Mouse (Mus musculus) retina, adult 2 months (tissue): ENCODE measurements around the gene Tns3.

ENCODE experiments used
- DNase-seq: peaks from one replicate; pipeline ENCODE4 v3.0.0-alpha.2; 2012; ENCODE audit warnings: low read depth, low spot score

The Tns3 gene

GRCm38 (mm10) chr11:8479313-8479712 is 185.0 kb downstream of the Tns3 start:
- no peak for DNase-seq

GRCm38 (mm10) chr11:8473616-8474015 is 190.7 kb downstream of the Tns3 start:
- no peak for DNase-seq

GRCm38 (mm10) chr11:8472439-8472838 is 191.9 kb downstream of the Tns3 start:
- no peak for DNase-seq

- no peak for DNase-seq
These were observed 192.8 kb downstream of the Tns3 start for GRCm38 (mm10) chr11:8471535-8471934.

- no peak for DNase-seq
These were observed 194.8 kb downstream of the Tns3 start for GRCm38 (mm10) chr11:8469537-8469936.

- no peak for DNase-seq
These were observed 195.9 kb downstream of the Tns3 start for GRCm38 (mm10) chr11:8468161-8469091.

DNA sequence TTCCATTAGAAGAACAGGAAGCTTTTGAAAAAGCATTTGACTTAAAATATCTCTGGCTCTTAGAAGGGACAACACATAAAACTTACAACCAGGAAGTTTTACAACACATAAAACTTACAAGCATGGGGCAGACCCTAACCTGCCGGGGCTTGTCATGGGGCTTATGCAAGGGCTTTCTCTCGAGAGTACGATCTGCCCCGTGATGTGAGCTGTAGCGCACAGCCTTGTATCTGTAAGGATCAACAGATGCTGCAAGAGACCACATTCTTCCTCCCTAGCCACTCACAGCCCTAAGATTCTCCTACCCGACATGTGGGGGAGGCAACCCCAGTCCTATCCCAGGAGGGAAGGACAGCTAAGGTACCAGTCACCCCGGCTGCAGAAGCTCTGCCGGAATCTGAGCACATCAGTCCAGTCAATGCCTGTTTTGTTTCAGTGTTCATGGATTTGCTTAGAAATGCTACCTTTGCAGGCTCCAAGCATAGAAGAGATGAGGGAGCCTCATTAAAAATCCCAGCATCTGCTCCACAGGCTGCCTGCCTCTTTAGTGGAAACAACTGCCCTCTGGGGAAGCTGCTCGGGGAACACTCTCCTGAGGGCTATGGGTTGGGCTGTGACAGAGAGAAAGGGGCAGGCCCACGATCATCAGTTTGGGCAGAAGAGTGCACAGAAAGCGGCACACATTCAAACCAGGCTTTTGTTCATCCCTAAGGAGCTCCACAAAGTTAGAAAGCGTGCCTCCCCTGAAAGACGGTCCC is 196.8 kb downstream of the Tns3 start:
- DNase-seq = no peak

DNA sequence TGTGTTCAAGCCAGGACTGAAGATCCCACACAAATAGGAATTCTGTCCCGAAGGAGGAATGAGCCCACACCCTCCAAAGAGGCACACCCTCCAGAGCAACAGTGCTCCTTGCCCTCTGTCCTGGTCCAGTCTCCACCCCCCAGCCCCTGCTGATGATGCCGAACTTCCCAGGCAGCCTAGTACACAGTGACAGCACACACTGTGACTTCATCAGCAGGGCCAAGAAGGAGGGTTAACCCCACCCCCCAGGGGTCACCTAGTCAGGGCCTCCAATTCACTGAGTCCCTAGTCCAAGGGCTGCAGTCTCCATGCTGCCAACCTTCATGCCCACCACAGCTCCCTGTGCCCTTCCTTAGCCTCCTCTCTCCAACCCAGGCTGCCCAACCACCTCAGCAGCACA is 200.5 kb downstream of the Tns3 start:
- no peak for DNase-seq

DNA sequence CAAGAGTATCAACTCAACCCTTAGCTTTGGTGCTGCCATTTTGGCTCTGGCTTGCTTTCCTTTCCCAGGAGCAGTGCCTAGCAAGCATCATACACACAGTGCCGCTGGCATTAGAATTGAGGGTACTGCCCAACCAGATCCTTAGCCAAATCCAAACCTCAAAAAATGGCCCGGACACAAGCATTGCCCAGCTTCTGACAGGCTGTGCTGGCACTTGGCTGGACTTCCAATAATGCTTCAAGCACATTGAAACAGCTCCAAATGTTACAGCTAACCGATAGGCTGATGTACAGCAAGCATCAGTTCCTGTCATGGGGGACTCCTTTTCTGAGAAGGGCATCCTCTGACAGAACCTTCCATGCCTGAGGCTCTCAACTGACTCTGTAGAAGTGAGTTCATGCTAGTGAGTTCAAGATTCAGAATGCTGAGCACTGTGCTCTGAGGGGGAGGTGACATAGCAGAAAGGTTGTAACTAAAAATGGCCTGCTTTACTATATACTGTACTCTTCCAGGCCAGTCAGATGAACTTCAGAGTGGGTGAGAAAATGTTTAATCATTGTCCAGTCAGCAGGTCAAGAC is 201.4 kb downstream of the Tns3 start:
- no peak for DNase-seq

DNA sequence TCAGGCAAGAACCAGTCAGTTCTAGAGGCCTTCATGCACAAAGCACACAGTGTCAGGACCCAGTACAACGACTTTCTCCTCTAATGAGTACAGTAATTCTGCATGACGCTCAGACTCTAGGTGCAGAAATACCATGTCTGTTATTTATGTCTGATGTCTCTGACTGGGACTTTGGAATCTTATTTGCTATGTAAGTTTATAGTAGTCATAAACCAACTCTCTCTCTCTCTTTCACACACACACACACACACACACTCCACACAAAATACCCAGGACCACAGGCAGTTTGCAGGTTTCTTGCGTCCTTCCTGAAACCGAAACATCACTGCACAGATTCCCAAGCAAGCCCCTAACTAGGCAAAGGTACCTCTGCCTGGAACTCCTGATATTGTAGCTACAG is 203.5 kb downstream of the Tns3 start:
- no peak for DNase-seq

- DNase-seq = no peak
These were observed 206.4 kb downstream of the Tns3 start for GRCm38 (mm10) chr11:8457951-8458350.

DNA sequence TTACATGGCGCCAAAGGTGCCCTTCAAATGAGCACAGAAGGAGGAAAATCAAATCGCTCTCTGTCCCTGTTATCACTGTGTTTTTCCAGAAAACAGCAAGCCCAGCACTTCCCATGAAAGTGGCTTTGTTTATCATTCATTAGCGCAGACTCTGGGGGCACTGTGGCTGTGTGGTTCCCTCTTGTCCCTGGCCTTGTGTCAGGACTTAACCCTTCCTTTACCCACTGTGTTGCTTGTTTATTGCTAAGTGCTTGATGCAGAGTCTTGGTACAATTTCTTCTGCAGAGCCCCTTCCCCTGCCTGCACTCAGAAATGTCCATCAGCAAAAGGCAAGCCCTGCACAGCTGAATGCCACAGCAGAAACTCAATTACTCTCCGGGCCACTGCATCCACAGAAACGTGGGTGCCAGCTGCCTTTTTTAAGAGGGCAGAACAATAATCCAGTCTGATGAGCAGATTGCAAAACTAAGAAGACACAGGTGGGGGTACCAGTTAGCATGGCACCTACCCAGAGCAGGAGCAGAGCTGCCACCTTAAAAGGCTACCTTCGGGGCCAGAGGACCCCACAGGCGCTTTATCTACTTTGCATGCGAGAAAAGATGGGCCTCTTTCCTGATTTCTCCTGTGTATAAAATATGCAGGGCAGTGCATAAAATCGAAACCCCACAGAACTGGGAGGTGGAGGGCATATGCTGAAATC is 207.6 kb downstream of the Tns3 start:
- DNase-seq = no peak

- DNase-seq = no peak
These were observed 208.7 kb downstream of the Tns3 start for GRCm38 (mm10) chr11:8455650-8456049.

DNA sequence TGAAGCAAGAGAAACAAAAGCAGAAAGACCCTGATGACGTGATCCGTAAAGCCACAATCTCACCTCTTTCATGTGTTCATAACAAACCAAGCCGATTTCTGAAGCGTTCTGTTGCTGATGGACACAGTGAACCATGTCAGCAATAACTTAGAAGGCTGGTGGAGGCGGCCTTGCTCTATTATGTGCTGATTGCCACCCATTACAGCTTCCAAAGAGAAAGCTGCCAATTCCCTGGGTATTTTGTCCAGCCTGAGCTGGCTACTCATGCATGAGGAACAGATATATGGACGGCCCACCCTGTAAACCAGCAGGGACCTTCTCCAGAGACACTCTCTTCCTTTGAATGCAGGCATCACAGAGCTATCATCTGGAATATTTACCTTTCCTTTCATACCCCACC is 211.1 kb downstream of the Tns3 start:
- DNase-seq = no peak

- no peak for DNase-seq
These were observed 212.6 kb downstream of the Tns3 start for GRCm38 (mm10) chr11:8451597-8452201.

DNA sequence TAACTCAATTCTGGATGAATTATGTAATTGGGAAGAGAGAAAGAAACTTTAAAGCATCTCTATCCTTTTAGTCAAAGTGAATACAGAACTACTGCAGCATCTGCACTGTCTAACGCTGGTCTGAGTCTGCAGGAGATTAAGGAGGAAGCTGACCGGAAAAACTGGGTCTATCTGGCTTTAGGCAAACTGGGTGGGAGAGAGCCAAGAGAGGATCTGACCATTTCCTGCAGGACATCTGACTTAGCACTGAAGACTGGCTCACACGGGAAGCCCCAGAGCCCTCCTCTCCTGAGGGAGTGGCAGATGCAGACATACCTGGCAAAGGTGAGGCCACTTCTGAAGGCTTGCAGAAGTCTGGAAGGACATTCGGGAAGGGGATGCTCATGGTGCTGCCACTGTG is 213.8 kb downstream of the Tns3 start:
- no peak for DNase-seq

GRCm38 (mm10) chr11:8445915-8446356 is 218.4 kb downstream of the Tns3 start:
- DNase-seq = no peak

GRCm38 (mm10) chr11:8444759-8445422 is 219.4 kb downstream of the Tns3 start:
- no peak for DNase-seq

GRCm38 (mm10) chr11:8443539-8444292 is 220.6 kb downstream of the Tns3 start:
- DNase-seq = no peak

DNA sequence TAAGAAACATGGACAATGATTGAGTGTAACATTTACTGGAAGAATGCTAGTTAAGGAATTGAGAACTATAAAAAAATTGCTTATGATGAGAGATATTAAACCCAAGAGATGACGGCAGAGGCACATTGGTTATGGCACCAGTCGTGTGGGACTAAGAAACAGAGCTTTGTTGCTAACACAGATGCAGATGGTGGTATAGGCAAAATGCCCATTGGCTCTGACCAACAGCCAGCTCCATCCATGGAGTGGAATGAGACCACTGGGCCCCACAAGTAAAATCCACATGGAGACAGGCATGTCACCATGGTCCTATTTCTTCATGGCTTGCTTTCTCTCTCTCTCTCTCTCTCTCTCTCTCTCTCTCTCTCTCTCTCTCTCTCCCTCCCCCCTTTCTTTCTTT is 223.6 kb downstream of the Tns3 start:
- no peak for DNase-seq
